In the genomic region with DNA sequence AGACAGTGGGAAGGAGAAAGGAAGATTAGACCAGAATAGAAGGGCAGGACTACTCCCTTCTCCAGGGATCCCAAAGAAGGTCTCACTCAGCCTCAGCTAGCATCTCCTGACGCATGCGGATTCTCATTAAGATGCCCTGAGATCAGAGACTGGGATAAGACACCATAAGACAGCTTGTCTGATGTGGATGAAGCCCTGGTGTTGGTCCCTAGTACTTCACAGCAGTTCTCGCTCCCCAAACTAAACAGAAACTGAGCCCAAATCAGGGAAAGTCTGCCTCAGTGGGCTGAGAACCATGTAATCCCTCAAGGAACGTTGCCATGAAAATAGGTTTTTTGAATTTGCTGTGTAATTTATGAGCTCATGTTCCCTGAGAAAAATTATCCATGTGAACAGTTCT, we compare ENCODE assay signal across 23 mouse cellular contexts.
DNase-seq lines count a peak whose midpoint lies in the region; TF ChIP-seq lines count a peak whose summit lies in the region.
"Had no signal": no experiment of that assay in that cellular context is flagged by ENCODE, and none has a peak within 500 bp of the region (broad histone marks: within the 10 kb centered on the region; RNA-seq: fewer than 3 reads in every experiment).

No protein-coding gene starts in this region.

- DNase-seq in cerebellum, adult 8-10 months, result peak; percentile 19
- DNase-seq in cerebellum, adult 11-12 months, result no peak
- DNase-seq in heart, adult 11 months, result peak; percentile 82
- DNase-seq in heart, postnatal 10 days, result no peak
- no peak for DNase-seq in layer of hippocampus, adult 2 months (ENCODE audit: low spot score in 2 of 2)
- DNase-seq in layer of hippocampus, postnatal 36 days, result no peak
- peak; percentile 18 for DNase-seq in limb, embryonic 10.5 days (ENCODE audit: low spot score)
- DNase-seq in lung, postnatal 10 days, result no peak
- DNase-seq: adrenal gland, postnatal 10 days; cerebellum, adult 9-10 months; gastrocnemius, postnatal 14 days; kidney, adult 18-20 months; kidney, postnatal 10 days; lung, adult 18-20 months; lung, postnatal 14 days; right cerebral cortex, adult 18-20 months; right cerebral cortex, postnatal 4 days; thymus, adult 18-20 months; thymus, postnatal 36 days had no signal

- no peaks in the 10 kb centered on the region for H3K36me3 ChIP-seq in limb, embryonic 10.5 days
- H3K36me3 ChIP-seq: embryonic facial prominence, embryonic 10.5 days; heart, embryonic 13.5 days; neural tube, embryonic 12.5 days had no signal

- intact Hi-C loops in heart, postnatal 10 days (cut with DNase I), result no loop called here

- H3K4me1 ChIP-seq in limb, embryonic 10.5 days, result peaks cover 49% of the 10 kb centered on the region

- TF ChIP-seq CTCF in layer of hippocampus, adult 2 months (conservative IDR thresholded peaks at IDR 0.05), result no peak

- peak overlapping the region; percentile 28; the same call in 1 of the 2 replicates for H3K27ac ChIP-seq in layer of hippocampus, adult 2 months
- no peak overlapping the region for H3K27ac ChIP-seq in limb, embryonic 10.5 days
- H3K27ac ChIP-seq: embryonic facial prominence, embryonic 10.5 days; heart, adult 2 months; heart, embryonic 13.5 days; neural tube, embryonic 12.5 days had no signal

- no peaks in the 10 kb centered on the region for H3K27me3 ChIP-seq in limb, embryonic 10.5 days (ENCODE audit: low read depth, poor library complexity, severe bottlenecking)
- H3K27me3 ChIP-seq: heart, embryonic 13.5 days; neural tube, embryonic 12.5 days had no signal

- no peaks in the 10 kb centered on the region for H3K9me3 ChIP-seq in limb, embryonic 10.5 days (replicated peaks)
- H3K9me3 ChIP-seq: embryonic facial prominence, embryonic 10.5 days; heart, embryonic 13.5 days; neural tube, embryonic 12.5 days had no signal

- no peak overlapping the region for H3K4me3 ChIP-seq in layer of hippocampus, adult 2 months
- no peak overlapping the region for H3K4me3 ChIP-seq in limb, embryonic 10.5 days
- H3K4me3 ChIP-seq: embryonic facial prominence, embryonic 10.5 days; heart, adult 2 months; heart, embryonic 13.5 days; neural tube, embryonic 12.5 days had no signal

- 90% methylated on average over 4 of the region's 4 CpGs for WGBS in limb, embryonic 10.5 days

Comparison
In these comparisons a context has a peak if more than half of its experiments do, and no peak if none do; other contexts are left out.
1. DNase-seq: peak in cerebellum, adult 8-10 months (single experiment), heart, adult 11 months (single experiment) and limb, embryonic 10.5 days (single experiment); none in cerebellum, adult 11-12 months (single experiment), heart, postnatal 10 days (0 of 2), layer of hippocampus, adult 2 months (0 of 2), layer of hippocampus, postnatal 36 days (0 of 2) and lung, postnatal 10 days (single experiment).